Mouse (Mus musculus) CH12.LX (cell line): ENCODE measurements around the gene Col27a1. TPM values are rescaled to one million over a fixed set of nuclear protein-coding genes. Genes with fewer than 3 reads are reported as not detected.

Experiments
- DNase-seq: peaks from one replicate; pipeline ENCODE4 v3.0.0-alpha.2; 2013; ENCODE audit errors: extremely low read depth
- H3K27ac ChIP-seq: 2 replicates; pipeline ENCODE4 v1.5.1; 2012; ENCODE audit warnings: low read depth, mild to moderate bottlenecking, control low read depth, moderate library complexity; ENCODE audit not compliant: insufficient read depth
- H3K27me3 ChIP-seq: replicated peaks from 2 replicates; pipeline ENCODE3; 2012; ENCODE audit warnings: inconsistent platforms
- H3K36me3 ChIP-seq, 2 experiments: replicated peaks in 1 of 2; 2 replicates each; pipeline versions ENCODE3 to v1.6.1; 2012; ENCODE audit warnings: inconsistent platforms in 1 of 2, low read length in 1 of 2, mild to moderate bottlenecking in 1 of 2, mixed read lengths in 1 of 2, moderate library complexity in 1 of 2; ENCODE audit not compliant: control insufficient read depth in 1 of 2, insufficient read depth in 1 of 2
- H3K4me1 ChIP-seq, 2 experiments: 2 replicates each; pipeline ENCODE4 v1.6.1; 2012; ENCODE audit warnings: inconsistent platforms in 1 of 2, moderate library complexity in 1 of 2; ENCODE audit not compliant: insufficient read depth in 2 of 2, control insufficient read depth in 1 of 2
- H3K4me2 ChIP-seq: 2 replicates; pipeline ENCODE4 v1.6.1; 2012; ENCODE audit warnings: low read depth, mild to moderate bottlenecking, control low read depth; ENCODE audit not compliant: poor library complexity, insufficient read depth, severe bottlenecking
- H3K4me3 ChIP-seq, 3 experiments: fragments of 150-350 bp in 1 of 3; sonication (generic) in 1 of 3; replicated peaks in 1 of 3; 2 replicates each; pipeline versions ENCODE3 to v1.5.1; 2011 to 2012; ENCODE audit warnings: low read depth in 2 of 3, low read length in 2 of 3, mild to moderate bottlenecking in 2 of 3, moderate library complexity in 2 of 3, control low read depth in 1 of 3, improper control_type of control experiment in 1 of 3, inconsistent platforms in 1 of 3, mixed read lengths in 1 of 3; ENCODE audit not compliant: poor library complexity in 1 of 3
- H3K79me2 ChIP-seq: replicated peaks from 2 replicates; pipeline ENCODE4 v1.6.1; 2012; ENCODE audit warnings: mild to moderate bottlenecking, moderate library complexity; ENCODE audit not compliant: control insufficient read depth, poor library complexity, insufficient read depth, severe bottlenecking; ENCODE audit errors: extremely low read depth
- H3K9ac ChIP-seq: 2 replicates; pipeline ENCODE4 v1.6.1; 2012; ENCODE audit warnings: low read depth, mild to moderate bottlenecking, control low read depth, moderate library complexity; ENCODE audit not compliant: insufficient read depth
- H3K9me3 ChIP-seq: replicated peaks from 2 replicates; pipeline ENCODE3; 2012; ENCODE audit warnings: low read length, inconsistent platforms, mixed read lengths
- CHD1 ChIP-seq: IDR thresholded peaks from 2 replicates; pipeline ENCODE4 v1.6.1; 2012; ENCODE audit warnings: low read depth, low read length, improper control_type of control experiment, inconsistent platforms
- CHD2 ChIP-seq: IDR thresholded peaks from 2 replicates; pipeline ENCODE4 v1.6.1; 2011; ENCODE audit warnings: low read length, improper control_type of control experiment
- CTCF ChIP-seq, 2 experiments: IDR thresholded peaks in 1 of 2; conservative IDR thresholded peaks in 1 of 2; 2 replicates each; pipeline ENCODE4 v1.5.1; 2011 to 2012; ENCODE audit warnings: low read depth in 2 of 2, low read length in 2 of 2, improper control_type of control experiment in 1 of 2, inconsistent platforms in 1 of 2, mild to moderate bottlenecking in 1 of 2, moderate library complexity in 1 of 2
- ELF1 ChIP-seq: IDR thresholded peaks from 2 replicates; pipeline ENCODE4 v1.6.1; 2014; ENCODE audit warnings: low read depth, mild to moderate bottlenecking, inconsistent platforms, low read length, improper control_type of control experiment
- GABPA ChIP-seq: IDR thresholded peaks from 2 replicates; pipeline ENCODE4 v1.6.1; 2012; ENCODE audit warnings: low read depth, low read length, improper control_type of control experiment, inconsistent platforms; ENCODE audit not compliant: insufficient replicate concordance
- HCFC1 ChIP-seq: IDR thresholded peaks from 2 replicates; pipeline ENCODE4 v1.6.1; 2012; ENCODE audit warnings: low read depth, mild to moderate bottlenecking, inconsistent platforms, low read length, improper control_type of control experiment
- IRF4 ChIP-seq: IDR thresholded peaks from 2 replicates; pipeline ENCODE4 v1.6.1; 2014; ENCODE audit warnings: low read depth, mild to moderate bottlenecking, inconsistent platforms, low read length, improper control_type of control experiment
- JUN ChIP-seq: IDR thresholded peaks from 2 replicates; pipeline ENCODE4 v1.6.1; 2011; ENCODE audit warnings: low read depth, mild to moderate bottlenecking, low read length, improper control_type of control experiment, moderate library complexity; ENCODE audit not compliant: insufficient read depth
- JUND ChIP-seq: conservative IDR thresholded peaks from 2 replicates; pipeline ENCODE4 v1.6.1; 2011; ENCODE audit warnings: low read depth, low read length, improper control_type of control experiment
- MAX ChIP-seq: IDR thresholded peaks from 2 replicates; pipeline ENCODE4 v1.6.1; 2011; ENCODE audit warnings: low read length, improper control_type of control experiment
- MYC ChIP-seq: IDR thresholded peaks from 2 replicates; pipeline ENCODE4 v1.6.1; 2011; ENCODE audit warnings: low read depth, mild to moderate bottlenecking, improper control_type of control experiment, low read length
- NRF1 ChIP-seq: IDR thresholded peaks from 2 replicates; pipeline ENCODE4 v1.6.1; 2014; ENCODE audit warnings: low read depth, mild to moderate bottlenecking, inconsistent platforms, low read length, improper control_type of control experiment, moderate library complexity
- PAX5 ChIP-seq: IDR thresholded peaks from 2 replicates; pipeline ENCODE4 v1.6.1; 2012; ENCODE audit warnings: low read length, inconsistent platforms, mixed read lengths
- POLR2A ChIP-seq: IDR thresholded peaks from 2 replicates; pipeline ENCODE4 v1.6.1; 2011; ENCODE audit warnings: low read depth, mild to moderate bottlenecking, improper control_type of control experiment, low read length
- POLR2AphosphoS2 ChIP-seq: IDR thresholded peaks from 2 replicates; pipeline ENCODE4 v1.6.1; 2011; ENCODE audit warnings: low read depth, low read length, improper control_type of control experiment
- RAD21 ChIP-seq: IDR thresholded peaks from 2 replicates; pipeline ENCODE4 v1.6.1; 2011; ENCODE audit warnings: low read depth, mild to moderate bottlenecking, low read length, improper control_type of control experiment, moderate library complexity
- TBP ChIP-seq: conservative IDR thresholded peaks from 2 replicates; pipeline ENCODE4 v1.6.1; 2011; ENCODE audit warnings: low read depth, low read length, improper control_type of control experiment
- UBTF ChIP-seq: IDR thresholded peaks from 2 replicates; pipeline ENCODE4 v1.6.1; 2012; ENCODE audit warnings: low read depth, mild to moderate bottlenecking, inconsistent platforms, low read length, improper control_type of control experiment, moderate library complexity
- ZMIZ1 ChIP-seq: IDR thresholded peaks from 2 replicates; pipeline ENCODE4 v1.6.1; 2012; ENCODE audit warnings: low read depth, mild to moderate bottlenecking, inconsistent platforms, low read length, improper control_type of control experiment
- ZNF384 ChIP-seq: IDR thresholded peaks from 2 replicates; pipeline ENCODE4 v1.6.1; 2012; ENCODE audit warnings: low read depth, low read length, improper control_type of control experiment, inconsistent platforms
- dilution Hi-C: fragments of 300-500 bp; cut with MboI; formaldehyde crosslinking; loops from 2 replicates; pipeline ENCODE4 v1.14.3; 2020; ENCODE audit warnings: low sequenced_read_pairs; ENCODE audit not compliant: extremely low pct_unique_long_range_greater_than_20kb, extremely low pct_ligation_motif_present
- in situ Hi-C: fragments of 300-500 bp; cut with MboI; formaldehyde crosslinking; loops from 3 replicates; pipeline ENCODE4 v1.14.3; 2019; ENCODE audit warnings: low sequenced_read_pairs, low pct_ligation_motif_present, low pct_unique_long_range_greater_than_20kb, mixed read lengths
- polyA plus RNA-seq: library from polyadenylated mRNA; unstranded; fragments of >175 nt; gene quantifications from 2 replicates; pipeline ENCODE4 v1.2.1, GENCODE M21; 2012; ENCODE audit warnings: low read depth; ENCODE audit not compliant: insufficient read length
- total RNA-seq, 2 experiments: library from RNA; depleted of rRNA; stranded (reverse); fragments of 300-350 nt in 1 of 2; fragments of >200 nt in 1 of 2; gene quantifications; 2 replicates each; pipeline ENCODE4 v1.2.3; 2012 to 2014

Gene Col27a1
- total and polyA plus RNA-seq, 3 experiments, result 0.04 to 0.05 TPM; not detected in 1

DNA sequence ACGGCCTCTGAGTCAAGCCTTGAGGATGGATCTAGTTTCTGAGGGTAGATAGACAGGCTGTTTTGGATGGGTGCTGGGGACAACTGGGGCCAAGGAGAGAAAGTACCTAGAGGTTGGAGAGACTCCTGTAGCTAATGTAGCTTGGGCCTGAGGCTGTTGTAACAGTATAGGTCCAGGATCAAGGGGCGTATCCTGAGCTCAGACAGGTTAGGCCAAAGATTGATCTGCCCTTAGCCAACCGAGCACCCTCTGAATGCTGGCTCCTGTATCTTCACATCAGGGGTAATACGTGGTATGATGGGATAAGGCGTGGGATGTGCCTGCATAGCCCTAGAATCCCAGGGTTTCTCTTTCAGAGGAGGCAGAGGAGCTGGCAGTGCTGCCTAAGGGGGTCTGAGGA lies 21.0 kb downstream of the Col27a1 start:
- no peak overlapping the region for H3K27ac ChIP-seq
- dilution Hi-C loops, result no loop called here
- TF ChIP-seq PAX5, result no peak
- no peak for DNase-seq
- H3K4me1 ChIP-seq, result no peaks in the 10 kb centered on the region
- H3K4me2 ChIP-seq, result no peak overlapping the region
- in situ Hi-C loops, result no loop called here
- H3K9me3 ChIP-seq, result no peaks in the 10 kb centered on the region
- no peaks in the 10 kb centered on the region for H3K79me2 ChIP-seq
- no peak overlapping the region for H3K9ac ChIP-seq
- H3K27me3 ChIP-seq, result peaks cover 95% of the 10 kb centered on the region
- no peaks in the 10 kb centered on the region for H3K36me3 ChIP-seq
- H3K4me3 ChIP-seq, result no peak overlapping the region

- H3K4me2 ChIP-seq, result no peak overlapping the region
- H3K9ac ChIP-seq, result no peak overlapping the region
- no peak for DNase-seq
- peaks cover 92% of the 10 kb centered on the region for H3K27me3 ChIP-seq
- H3K36me3 ChIP-seq, result no peaks in the 10 kb centered on the region
- in situ Hi-C loops, result no loop called here
- no peak for TF ChIP-seq JUN
- no peak for TF ChIP-seq ELF1
- no peak for TF ChIP-seq TBP
- no peak for TF ChIP-seq GABPA
- TF ChIP-seq UBTF, result no peak
- TF ChIP-seq, all 38 proteins: peak for 0
- H3K4me3 ChIP-seq, result no peak overlapping the region
- dilution Hi-C loops, result no loop called here
- no peaks in the 10 kb centered on the region for H3K4me1 ChIP-seq
- H3K27ac ChIP-seq, result no peak overlapping the region
- H3K9me3 ChIP-seq, result peaks cover 3% of the 10 kb centered on the region
- no peaks in the 10 kb centered on the region for H3K79me2 ChIP-seq
Observed at GRCm38 (mm10) chr4:63236235-63236634, 22.4 kb downstream of the Col27a1 start.

DNA sequence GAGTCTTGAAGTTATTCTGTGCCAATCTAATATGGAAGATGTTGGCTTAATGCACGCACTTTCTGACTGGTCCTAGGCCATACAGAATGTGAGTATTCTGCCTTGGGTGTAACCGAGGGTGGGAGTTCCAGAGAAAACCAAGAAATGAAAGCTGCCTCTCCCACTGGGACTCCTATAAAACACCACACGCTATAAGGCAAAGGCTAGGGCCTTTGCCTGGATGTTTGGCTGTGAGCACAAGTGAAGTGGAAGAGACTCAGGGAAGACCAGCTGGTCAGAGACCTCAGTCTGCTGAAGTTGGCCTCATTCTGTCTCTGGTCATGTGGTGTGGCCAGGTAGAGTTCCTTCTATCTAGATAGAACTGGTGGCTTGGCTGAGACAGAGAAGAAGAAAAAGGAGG lies 23.4 kb downstream of the Col27a1 start:
- peaks cover 93% of the 10 kb centered on the region for H3K27me3 ChIP-seq
- no peak overlapping the region for H3K9ac ChIP-seq
- no peak for TF ChIP-seq CHD1
- no peak for TF ChIP-seq MAX
- TF ChIP-seq ELF1, result no peak
- TF ChIP-seq ZMIZ1, result no peak
- TF ChIP-seq IRF4, result no peak
- TF ChIP-seq MYC, result no peak
- no peak for TF ChIP-seq POLR2A
- TF ChIP-seq JUND, result no peak
- TF ChIP-seq HCFC1, result no peak
- no peak for TF ChIP-seq CTCF (conservative IDR thresholded peaks at IDR 0.05 in 1 of 2, IDR thresholded peaks at IDR 0.05 in 1 of 2; ENCODE audit: low read depth in 2 of 2, low read length in 2 of 2)
- no peak for TF ChIP-seq CHD2
- no peak for TF ChIP-seq NRF1
- TF ChIP-seq RAD21, result no peak
- no peak for TF ChIP-seq JUN
- no peak for TF ChIP-seq POLR2AphosphoS2
- no peak for TF ChIP-seq ZNF384
- no peak overlapping the region for H3K4me2 ChIP-seq
- no peak overlapping the region for H3K27ac ChIP-seq
- peaks cover 3% of the 10 kb centered on the region for H3K9me3 ChIP-seq
- dilution Hi-C loops (no loop called here), in situ Hi-C loops (no loop called here)
- H3K4me1 ChIP-seq, result no peaks in the 10 kb centered on the region
- no peak overlapping the region for H3K4me3 ChIP-seq
- DNase-seq, result no peak
- no peaks in the 10 kb centered on the region for H3K79me2 ChIP-seq
- no peaks in the 10 kb centered on the region for H3K36me3 ChIP-seq
